Mouse (Mus musculus): ENCODE results near the gene Slc16a13.
"Not testable (repeated sequence)": the region's sequence is repeated elsewhere in the genome, so short reads cannot be mapped to it uniquely, and the experiment has no call there.

Slc16a13 gene

GRCm38 (mm10) chr11:70172298-70172697 is 48.6 kb downstream of the Slc16a13 start:
- no peak for DNase-seq (ENCODE audit: low read depth in 1 of 2, low spot score in 2 of 2)

GRCm38 (mm10) chr11:70171847-70172246 is 49.0 kb downstream of the Slc16a13 start:
- no peak for DNase-seq (ENCODE audit: low read depth in 1 of 2, low spot score in 2 of 2)

- no peak for DNase-seq (ENCODE audit: low read depth in 1 of 2, low spot score in 2 of 2)
These were observed 49.7 kb downstream of the Slc16a13 start for GRCm38 (mm10) chr11:70171181-70171580.

- DNase-seq (ENCODE audit: low read depth in 1 of 2, low spot score in 2 of 2) = no peak
These were observed 50.6 kb downstream of the Slc16a13 start for GRCm38 (mm10) chr11:70170291-70170690.

GRCm38 (mm10) chr11:70169471-70169870 is 51.4 kb downstream of the Slc16a13 start:
- not testable (repeated sequence) for DNase-seq (ENCODE audit: low read depth in 1 of 2, low spot score in 2 of 2)

GRCm38 (mm10) chr11:70168136-70168535 is 52.7 kb downstream of the Slc16a13 start:
- DNase-seq (ENCODE audit: low read depth in 1 of 2, low spot score in 2 of 2) = no peak

Measured in monocyte, adult 2 months (primary cell).